Mouse (Mus musculus) ES-Bruce4 (cell line): ENCODE measurements around the gene Gm5089. TPM values are rescaled to one million over a fixed set of nuclear protein-coding genes. Genes with fewer than 3 reads are reported as not detected.
A peak's percentile ranks its signal among the peaks of the same experiment; 100 is the strongest.

Experiments
- H3K27ac ChIP-seq: 2 replicates; pipeline ENCODE4 v1.5.1; 2012; ENCODE audit warnings: low read length, inconsistent platforms; ENCODE audit not compliant: insufficient read depth
- H3K27me3 ChIP-seq: 2 replicates; pipeline ENCODE4 v1.6.1; 2012; ENCODE audit warnings: mild to moderate bottlenecking, low read length, inconsistent platforms; ENCODE audit not compliant: control insufficient read depth, poor library complexity, insufficient read depth, severe bottlenecking
- H3K36me3 ChIP-seq: 2 replicates; pipeline ENCODE4 v1.6.1; 2012; ENCODE audit warnings: inconsistent platforms, mild to moderate bottlenecking, low read length, moderate library complexity; ENCODE audit not compliant: control insufficient read depth, poor library complexity, insufficient read depth, severe bottlenecking
- H3K4me1 ChIP-seq: one replicate; pipeline ENCODE4 v1.8.1; 2011; ENCODE audit warnings: low read length; ENCODE audit not compliant: control insufficient read depth, insufficient read depth
- H3K4me3 ChIP-seq: 2 replicates; pipeline ENCODE4 v1.5.1; 2011; ENCODE audit warnings: low read depth, mild to moderate bottlenecking, low read length
- H3K9ac ChIP-seq: 2 replicates; pipeline ENCODE4 v1.6.1; 2012; ENCODE audit warnings: low read depth, mild to moderate bottlenecking, inconsistent platforms; ENCODE audit not compliant: poor library complexity, severe bottlenecking
- H3K9me3 ChIP-seq: replicated peaks from 2 replicates; pipeline ENCODE4 v1.6.1; 2012; ENCODE audit warnings: mild to moderate bottlenecking, low read length, inconsistent platforms; ENCODE audit not compliant: control insufficient read depth, poor library complexity, insufficient read depth, severe bottlenecking
- CTCF ChIP-seq: IDR thresholded peaks from one replicate; pipeline ENCODE4 v1.8.1; 2011; ENCODE audit warnings: low read depth, low read length
- EP300 ChIP-seq: IDR thresholded peaks from 2 replicates; pipeline ENCODE4 v1.6.1; 2011; ENCODE audit warnings: low read depth, low read length; ENCODE audit not compliant: insufficient read depth
- POLR2A ChIP-seq: IDR thresholded peaks from one replicate; pipeline ENCODE4 v1.8.1; 2011; ENCODE audit warnings: low read length; ENCODE audit not compliant: insufficient read depth
- polyA plus RNA-seq: library from polyadenylated mRNA; stranded (reverse); fragments of >200 nt; gene quantifications from 2 replicates; pipeline ENCODE4 v1.2.4, GENCODE M21; 2011; ENCODE audit warnings: low read depth; ENCODE audit not compliant: missing spikeins, insufficient read depth, insufficient read length

Gm5089 gene
- polyA plus RNA-seq, 1 experiment: 0.40 TPM

GRCm38 (mm10) chr14:122476041-122476821, 25.3 kb upstream of the Gm5089 start:
- H3K9me3 ChIP-seq: no peaks in the 10 kb centered on the region
- H3K9ac ChIP-seq: peak overlapping the region; percentile 80

GRCm38 (mm10) chr14:122475557-122476040, 24.7 kb upstream of the Gm5089 start:
- Histone ChIP-seq H3K27me3 (peaks cover 33% of the 10 kb centered on the region), H3K4me1 (no peaks in the 10 kb centered on the region), H3K9ac (peak overlapping the region; percentile 80), H3K9me3 (no peaks in the 10 kb centered on the region), H3K36me3 (no peaks in the 10 kb centered on the region), H3K27ac (no peak overlapping the region), H3K4me3 (peak overlapping the region; percentile 67)
- TF ChIP-seq CTCF (no peak), POLR2A (no peak), EP300 (no peak)

More at GRCm38 (mm10) chr14:122476041-122476821, 25.3 kb upstream of the Gm5089 start:
- no peaks in the 10 kb centered on the region for H3K36me3 ChIP-seq
- H3K27ac ChIP-seq: no peak overlapping the region
- peak overlapping the region; percentile 67 for H3K4me3 ChIP-seq
- peaks cover 33% of the 10 kb centered on the region for H3K27me3 ChIP-seq
- TF ChIP-seq EP300: no peak
- TF ChIP-seq CTCF: no peak
- TF ChIP-seq POLR2A: no peak
- no peaks in the 10 kb centered on the region for H3K4me1 ChIP-seq

GRCm38 (mm10) chr14:122474891-122475556, 24.1 kb upstream of the Gm5089 start, which contains the start of gene Zic2:
TSS of gene Zic2 (plus strand) at chr14:122475435.
- peak within 1 kb of the TSS; percentile 81 for H3K4me3 ChIP-seq
- TF ChIP-seq EP300 (0 out of 2 replicates have a peak, but pooled peaks have one; percentile 25), POLR2A (no peak), CTCF (no peak)
- no peaks in the 10 kb centered on the region for H3K9me3 ChIP-seq
- H3K27me3 ChIP-seq: peaks cover 29% of the 10 kb centered on the region
- H3K4me1 ChIP-seq: no peaks in the 10 kb centered on the region
- H3K36me3 ChIP-seq: no peaks in the 10 kb centered on the region
- H3K9ac ChIP-seq: peak within 1 kb of the TSS; percentile 80
- H3K27ac ChIP-seq: no peak within 1 kb of the TSS; the same call in 1 of the 2 replicates

- Histone ChIP-seq H3K27me3 (peaks cover 24% of the 10 kb centered on the region), H3K9me3 (no peaks in the 10 kb centered on the region), H3K4me1 (no peaks in the 10 kb centered on the region), H3K4me3 (peak overlapping the region; percentile 81), H3K36me3 (no peaks in the 10 kb centered on the region), H3K9ac (peak overlapping the region; percentile 80), H3K27ac (no peak overlapping the region; the same call in 1 of the 2 replicates)
- no peak for TF ChIP-seq POLR2A
- no peak; the same call in 1 of the 2 replicates for TF ChIP-seq EP300
- TF ChIP-seq CTCF: no peak
Observed at GRCm38 (mm10) chr14:122474041-122474890, 23.4 kb upstream of the Gm5089 start.

- peaks cover 22% of the 10 kb centered on the region for H3K27me3 ChIP-seq
- H3K4me3 ChIP-seq: peak overlapping the region; percentile 67
- no peaks in the 10 kb centered on the region for H3K4me1 ChIP-seq
- H3K27ac ChIP-seq: no peak overlapping the region
- no peak overlapping the region for H3K9ac ChIP-seq
- no peaks in the 10 kb centered on the region for H3K9me3 ChIP-seq
- TF ChIP-seq EP300 (no peak), CTCF (no peak), POLR2A (no peak)
- H3K36me3 ChIP-seq: no peaks in the 10 kb centered on the region
Observed at GRCm38 (mm10) chr14:122473211-122473751, 22.4 kb upstream of the Gm5089 start.
